Comparison of ENCODE assay signal across 20 mouse cellular contexts in the genomic region with DNA sequence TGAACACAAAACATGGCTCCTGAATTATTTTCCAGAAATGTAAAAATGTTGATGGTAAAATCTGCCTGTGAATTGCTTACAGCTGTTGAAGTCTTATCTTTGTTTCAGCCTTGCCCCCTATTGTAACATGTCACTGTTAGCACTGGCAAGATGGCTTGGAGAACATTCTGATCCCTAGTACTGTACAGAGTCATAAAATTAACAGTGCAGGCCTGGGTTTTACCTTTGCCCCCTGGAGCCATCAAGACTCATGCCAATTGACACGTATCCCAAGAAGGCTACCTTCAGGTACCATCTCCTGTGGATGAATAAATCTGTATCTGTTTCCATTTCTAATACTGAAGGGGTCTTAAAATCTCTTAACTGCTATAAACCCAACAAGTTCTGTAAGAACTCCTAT.
"Had no signal": no experiment of that assay in that cellular context is flagged by ENCODE, and none has a peak within 500 bp of the region (broad histone marks: within the 10 kb centered on the region; RNA-seq: fewer than 3 reads in every experiment).

No protein-coding gene starts in this region.

- DNase-seq: liver; lung, adult 18-20 months; lung, postnatal 14 days; right cerebral cortex, adult 18-20 months; right cerebral cortex, postnatal 14 days; right cerebral cortex, postnatal 4 days; thymus, adult 2 months; thymus, postnatal 14 days; thymus, postnatal 4 days had no signal

- H3K4me1 ChIP-seq: limb, embryonic 10.5 days; limb, embryonic 13.5 days; liver, embryonic 12.5 days; liver, embryonic 15.5 days; lung, embryonic 15.5 days; midbrain, embryonic 12.5 days; midbrain, embryonic 15.5 days; neural tube, embryonic 12.5 days; neural tube, embryonic 15.5 days had no signal

- H3K9ac ChIP-seq: limb, embryonic 13.5 days; liver, embryonic 12.5 days; liver, embryonic 15.5 days; lung, embryonic 15.5 days; midbrain, embryonic 12.5 days; midbrain, embryonic 15.5 days; neural tube, embryonic 12.5 days; neural tube, embryonic 15.5 days had no signal

- ATAC-seq: liver, embryonic 12.5 days; midbrain, embryonic 15.5 days had no signal

- H3K4me3 ChIP-seq: limb, embryonic 10.5 days; limb, embryonic 13.5 days; liver, embryonic 12.5 days; liver, embryonic 15.5 days; lung, embryonic 15.5 days; midbrain, embryonic 12.5 days; midbrain, embryonic 15.5 days; neural tube, embryonic 12.5 days; neural tube, embryonic 15.5 days had no signal

- H3K4me2 ChIP-seq: limb, embryonic 13.5 days; liver, embryonic 12.5 days; liver, embryonic 15.5 days; lung, embryonic 15.5 days; midbrain, embryonic 12.5 days; midbrain, embryonic 15.5 days; neural tube, embryonic 12.5 days; neural tube, embryonic 15.5 days had no signal

- H3K36me3 ChIP-seq: limb, embryonic 10.5 days; limb, embryonic 13.5 days; liver, embryonic 12.5 days; liver, embryonic 15.5 days; lung, embryonic 15.5 days; midbrain, embryonic 12.5 days; midbrain, embryonic 15.5 days; neural tube, embryonic 12.5 days; neural tube, embryonic 15.5 days had no signal

- H3K9me3 ChIP-seq: limb, embryonic 10.5 days; limb, embryonic 13.5 days; liver, embryonic 12.5 days; liver, embryonic 15.5 days; lung, embryonic 15.5 days; midbrain, embryonic 12.5 days; midbrain, embryonic 15.5 days; neural tube, embryonic 12.5 days; neural tube, embryonic 15.5 days had no signal

- H3K27ac ChIP-seq: limb, embryonic 10.5 days; limb, embryonic 13.5 days; liver, embryonic 12.5 days; liver, embryonic 15.5 days; lung, embryonic 15.5 days; macrophage; midbrain, embryonic 12.5 days; midbrain, embryonic 15.5 days; neural tube, embryonic 12.5 days; neural tube, embryonic 15.5 days; stomach, postnatal 0 days had no signal

- H3K27me3 ChIP-seq: limb, embryonic 13.5 days; liver, embryonic 12.5 days; liver, embryonic 15.5 days; lung, embryonic 15.5 days; midbrain, embryonic 12.5 days; midbrain, embryonic 15.5 days; neural tube, embryonic 12.5 days; neural tube, embryonic 15.5 days had no signal
